Mouse (Mus musculus) cerebellum, adult 2 months (tissue): ENCODE measurements around the gene 1810010H24Rik.

Source experiments
- CTCF ChIP-seq: fragments of 200-500 bp; IDR thresholded peaks from 2 replicates; pipeline ENCODE4 v1.5.1; 2011; ENCODE audit warnings: low read depth, mild to moderate bottlenecking, control low read depth, low read length, moderate library complexity, borderline replicate concordance; ENCODE audit not compliant: insufficient read depth
- POLR2A ChIP-seq: fragments of 200-500 bp; IDR thresholded peaks from 2 replicates; pipeline ENCODE4 v1.6.1; 2011; ENCODE audit warnings: low read length, control low read depth, borderline replicate concordance; ENCODE audit not compliant: insufficient read depth

- TF ChIP-seq CTCF (no peak), POLR2A (no peak)
Observed at GRCm38 (mm10) chr11:107034085-107034810, 8.8 kb downstream of the 1810010H24Rik start.
